Mouse (Mus musculus): ENCODE measurements at regions not wholly inside any gene's neighbourhood (a gene's known extent, or its start where the extent isn't known, plus 50 kb on each side); places are given as distances from the start of the nearest gene placed in this dataset.

- Histone ChIP-seq H3K36me3 (replicated peaks in 1 of 2; ENCODE audit: control insufficient read depth in 1 of 2, insufficient read depth in 1 of 2, low read length in 1 of 2) (no peaks in the 10 kb centered on the region), H3K9ac (ENCODE audit: insufficient read depth, low read depth) (no peak overlapping the region), H3K27me3 (replicated peaks) (no peaks in the 10 kb centered on the region), H3K4me3 (replicated peaks in 1 of 3; ENCODE audit: low read depth in 2 of 3, low read length in 2 of 3, poor library complexity in 1 of 3) (no peak overlapping the region), H3K79me2 (replicated peaks; ENCODE audit: control insufficient read depth, extremely low read depth, insufficient read depth, poor library complexity, severe bottlenecking) (no peaks in the 10 kb centered on the region), H3K4me1 (ENCODE audit: control insufficient read depth in 1 of 2, insufficient read depth in 2 of 2) (no peaks in the 10 kb centered on the region), H3K27ac (ENCODE audit: insufficient read depth, low read depth) (no peak overlapping the region), H3K4me2 (ENCODE audit: insufficient read depth, low read depth, poor library complexity, severe bottlenecking) (no peak overlapping the region), H3K9me3 (replicated peaks; ENCODE audit: low read length) (no peaks in the 10 kb centered on the region)
- in situ Hi-C loops (cut with MboI; ENCODE audit: low pct_ligation_motif_present, low pct_unique_long_range_greater_than_20kb, low sequenced_read_pairs), result no loop called here
- TF ChIP-seq PAX5 (IDR thresholded peaks at IDR 0.05; ENCODE audit: low read length) (no peak), EP300 (IDR thresholded peaks at IDR 0.05; ENCODE audit: low read length) (no peak), RCOR1 (conservative IDR thresholded peaks at IDR 0.05; ENCODE audit: low read depth, low read length) (no peak), RAD21 (IDR thresholded peaks at IDR 0.05; ENCODE audit: low read depth, low read length) (peak; percentile 33), SMC3 (IDR thresholded peaks at IDR 0.05; ENCODE audit: low read depth, low read length) (peak; percentile 24; the same call in 1 of the 2 replicates), CTCF (conservative IDR thresholded peaks at IDR 0.05 in 1 of 2, IDR thresholded peaks at IDR 0.05 in 1 of 2; ENCODE audit: low read depth in 2 of 2, low read length in 2 of 2) (peak in 1 of 2 experiments; percentile 54; a peak in 2 of 4 replicates)
- dilution Hi-C loops (cut with MboI; ENCODE audit: extremely low pct_ligation_motif_present, extremely low pct_unique_long_range_greater_than_20kb, low sequenced_read_pairs), result no loop called here
- no peak for DNase-seq (ENCODE audit: extremely low read depth)
These were observed 129.5 kb downstream of the Kcna5 start for GRCm38 (mm10) chr6:126405736-126406135.

- Histone ChIP-seq H3K9me3 (replicated peaks; ENCODE audit: low read length) (no peaks in the 10 kb centered on the region), H3K27me3 (replicated peaks) (no peaks in the 10 kb centered on the region), H3K4me1 (ENCODE audit: control insufficient read depth in 1 of 2, insufficient read depth in 2 of 2) (no peaks in the 10 kb centered on the region), H3K36me3 (replicated peaks in 1 of 2; ENCODE audit: control insufficient read depth in 1 of 2, insufficient read depth in 1 of 2, low read length in 1 of 2) (no peaks in the 10 kb centered on the region), H3K4me2 (ENCODE audit: insufficient read depth, low read depth, poor library complexity, severe bottlenecking) (no peak overlapping the region), H3K79me2 (replicated peaks; ENCODE audit: control insufficient read depth, extremely low read depth, insufficient read depth, poor library complexity, severe bottlenecking) (no peaks in the 10 kb centered on the region), H3K4me3 (replicated peaks in 1 of 3; ENCODE audit: low read depth in 2 of 3, low read length in 2 of 3, poor library complexity in 1 of 3) (no peak overlapping the region), H3K27ac (ENCODE audit: insufficient read depth, low read depth) (no peak overlapping the region), H3K9ac (ENCODE audit: insufficient read depth, low read depth) (no peak overlapping the region)
- TF ChIP-seq CHD2 (IDR thresholded peaks at IDR 0.05; ENCODE audit: low read length) (no peak), CHD1 (IDR thresholded peaks at IDR 0.05; ENCODE audit: low read depth, low read length) (no peak), USF2 (conservative IDR thresholded peaks at IDR 0.05; ENCODE audit: low read depth, low read length) (no peak), JUND (conservative IDR thresholded peaks at IDR 0.05; ENCODE audit: low read depth, low read length) (no peak), MAX (IDR thresholded peaks at IDR 0.05; ENCODE audit: low read length) (no peak), MAZ (IDR thresholded peaks at IDR 0.05; ENCODE audit: low read depth, low read length) (no peak), IRF4 (IDR thresholded peaks at IDR 0.05; ENCODE audit: low read depth, low read length) (no peak), PAX5 (IDR thresholded peaks at IDR 0.05; ENCODE audit: low read length) (no peak), ZC3H11A (IDR thresholded peaks at IDR 0.05; ENCODE audit: low read depth, low read length) (no peak)
- dilution Hi-C loops (cut with MboI; ENCODE audit: extremely low pct_ligation_motif_present, extremely low pct_unique_long_range_greater_than_20kb, low sequenced_read_pairs), result no loop called here
- in situ Hi-C loops (cut with MboI; ENCODE audit: low pct_ligation_motif_present, low pct_unique_long_range_greater_than_20kb, low sequenced_read_pairs), result no loop called here
- DNase-seq (ENCODE audit: extremely low read depth), result no peak
These were observed 130.7 kb downstream of the Kcna5 start for GRCm38 (mm10) chr6:126404331-126405070.

- H3K9ac ChIP-seq (ENCODE audit: insufficient read depth, low read depth), result no peak overlapping the region
- DNase-seq (ENCODE audit: extremely low read depth), result no peak
- H3K4me2 ChIP-seq (ENCODE audit: insufficient read depth, low read depth, poor library complexity, severe bottlenecking), result no peak overlapping the region
- no peaks in the 10 kb centered on the region for H3K79me2 ChIP-seq (replicated peaks; ENCODE audit: control insufficient read depth, extremely low read depth, insufficient read depth, poor library complexity, severe bottlenecking)
- dilution Hi-C loops (cut with MboI; ENCODE audit: extremely low pct_ligation_motif_present, extremely low pct_unique_long_range_greater_than_20kb, low sequenced_read_pairs) (no loop called here), in situ Hi-C loops (cut with MboI; ENCODE audit: low pct_ligation_motif_present, low pct_unique_long_range_greater_than_20kb, low sequenced_read_pairs) (no loop called here)
- no peak for TF ChIP-seq KAT2A (IDR thresholded peaks at IDR 0.05; ENCODE audit: insufficient replicate concordance, low read length)
- no peak for TF ChIP-seq UBTF (IDR thresholded peaks at IDR 0.05; ENCODE audit: low read depth, low read length)
- TF ChIP-seq MAFK (IDR thresholded peaks at IDR 0.05; ENCODE audit: insufficient replicate concordance, low read length), result no peak
- TF ChIP-seq MAZ (IDR thresholded peaks at IDR 0.05; ENCODE audit: low read depth, low read length), result no peak
- TF ChIP-seq SIN3A (IDR thresholded peaks at IDR 0.05; ENCODE audit: low read length), result no peak
- TF ChIP-seq PAX5 (IDR thresholded peaks at IDR 0.05; ENCODE audit: low read length), result no peak
- no peak for TF ChIP-seq USF2 (conservative IDR thresholded peaks at IDR 0.05; ENCODE audit: low read depth, low read length)
- no peak for TF ChIP-seq ZC3H11A (IDR thresholded peaks at IDR 0.05; ENCODE audit: low read depth, low read length)
- TF ChIP-seq MAX (IDR thresholded peaks at IDR 0.05; ENCODE audit: low read length), result no peak
- no peak for TF ChIP-seq TBP (conservative IDR thresholded peaks at IDR 0.05; ENCODE audit: low read depth, low read length)
- TF ChIP-seq ZNF384 (IDR thresholded peaks at IDR 0.05; ENCODE audit: low read depth, low read length), result no peak
- no peak for TF ChIP-seq POLR2A (IDR thresholded peaks at IDR 0.05; ENCODE audit: low read depth, low read length)
- no peak for TF ChIP-seq CHD1 (IDR thresholded peaks at IDR 0.05; ENCODE audit: low read depth, low read length)
- peaks cover 6 to 8% of the 10 kb centered on the region in 2 experiments; a peak in 1 of 4 replicates for H3K4me1 ChIP-seq (ENCODE audit: control insufficient read depth in 1 of 2, insufficient read depth in 2 of 2)
- H3K9me3 ChIP-seq (replicated peaks; ENCODE audit: low read length), result no peaks in the 10 kb centered on the region
- no peak overlapping the region for H3K27ac ChIP-seq (ENCODE audit: insufficient read depth, low read depth)
- no peak overlapping the region for H3K4me3 ChIP-seq (replicated peaks in 1 of 3; ENCODE audit: low read depth in 2 of 3, low read length in 2 of 3, poor library complexity in 1 of 3)
- no peaks in the 10 kb centered on the region for H3K27me3 ChIP-seq (replicated peaks)
- H3K36me3 ChIP-seq (replicated peaks in 1 of 2; ENCODE audit: control insufficient read depth in 1 of 2, insufficient read depth in 1 of 2, low read length in 1 of 2), result no peaks in the 10 kb centered on the region
These were observed 135.6 kb downstream of the Kcna5 start for GRCm38 (mm10) chr6:126399595-126399994.

Data from CH12.LX (cell line).